Mouse (Mus musculus) forelimb bud, embryonic 11.5 days (tissue): ENCODE results near the gene Caskin2.

Source experiments
- DNase-seq: peaks from one replicate; pipeline ENCODE4 v3.0.0-alpha.2; 2012; ENCODE audit warnings: low read depth, low spot score

Gene Caskin2

GRCm38 (mm10) chr11:115806154-115806553 lies 7.3 kb downstream of the Caskin2 start:
- DNase-seq, result no peak

GRCm38 (mm10) chr11:115805005-115805404 lies 8.4 kb downstream of the Caskin2 start:
- DNase-seq, result no peak

DNA sequence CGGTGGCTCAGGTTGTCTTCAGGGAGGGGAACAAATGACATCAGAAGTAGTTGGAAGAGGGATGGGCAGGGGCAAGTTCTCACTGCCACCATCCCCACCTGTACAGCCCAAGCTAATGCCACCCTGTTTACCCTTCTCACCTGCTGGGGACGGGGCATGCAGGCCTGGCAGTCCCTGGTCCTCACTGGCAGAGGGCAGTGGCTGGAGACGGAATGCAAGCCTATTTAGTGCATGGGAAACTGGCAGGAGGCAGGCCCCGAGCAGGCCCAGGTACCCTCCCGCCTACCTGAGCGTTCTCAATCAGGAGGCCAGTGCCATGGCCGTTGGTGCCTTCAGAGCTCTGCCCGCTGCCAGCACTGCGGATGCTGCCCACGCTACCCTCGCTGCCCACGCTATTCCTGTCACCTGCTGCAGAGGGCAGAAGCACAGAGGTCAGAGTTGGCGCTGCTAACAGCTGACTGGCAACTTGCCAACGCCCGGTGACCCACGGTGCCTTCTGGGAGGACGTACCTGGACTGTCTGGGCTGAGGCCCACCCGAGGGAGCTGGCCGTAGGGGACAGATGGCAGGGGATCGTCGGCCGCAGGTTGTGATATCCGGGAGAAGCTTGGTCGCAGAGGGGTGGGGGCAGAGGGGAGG lies 10.2 kb downstream of the Caskin2 start:
- DNase-seq, result no peak

DNA sequence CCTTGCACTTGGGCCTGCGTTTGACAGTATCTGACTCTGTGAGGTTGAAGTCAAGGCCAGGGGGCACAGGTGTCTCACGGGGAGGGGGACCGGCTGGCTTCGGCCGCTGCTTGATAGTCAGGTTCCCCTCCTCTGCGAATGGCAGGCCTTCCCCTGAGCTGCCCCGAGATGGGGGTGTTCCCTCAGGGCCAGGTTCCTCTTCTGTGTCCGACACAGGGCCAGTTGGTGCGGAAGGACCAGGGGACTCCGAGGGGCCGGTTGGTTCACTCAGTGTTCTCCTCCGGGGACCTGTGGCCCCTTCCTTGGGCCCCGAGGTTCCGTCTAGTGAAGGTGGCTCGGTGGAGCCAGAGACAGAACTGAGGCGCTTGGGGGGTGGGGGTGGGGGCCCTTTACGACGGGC lies 12.5 kb downstream of the Caskin2 start:
- DNase-seq, result no peak

- DNase-seq, result no peak
Observed at GRCm38 (mm10) chr11:115797665-115798064, 15.8 kb downstream of the Caskin2 start.

DNA sequence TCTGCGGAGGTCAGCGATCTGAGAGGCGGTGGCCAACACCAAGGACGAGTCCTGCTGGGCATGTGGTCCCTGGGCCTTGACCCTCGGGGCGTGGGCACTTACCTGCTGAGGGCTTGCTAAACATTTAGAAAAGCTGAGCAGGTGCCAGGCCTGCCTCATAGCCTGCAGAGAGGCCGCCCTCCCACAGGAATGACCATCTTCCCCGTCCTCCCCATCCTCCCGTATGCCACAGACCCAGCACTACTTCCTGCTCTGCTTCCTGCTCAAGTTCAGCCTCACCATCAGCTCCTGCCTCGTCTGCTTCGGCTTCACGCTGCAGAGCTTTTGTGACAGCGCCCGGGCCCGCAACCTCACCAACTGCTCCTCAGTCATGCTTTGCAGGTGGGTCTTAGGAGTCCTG lies 16.5 kb downstream of the Caskin2 start:
- no peak for DNase-seq

DNA sequence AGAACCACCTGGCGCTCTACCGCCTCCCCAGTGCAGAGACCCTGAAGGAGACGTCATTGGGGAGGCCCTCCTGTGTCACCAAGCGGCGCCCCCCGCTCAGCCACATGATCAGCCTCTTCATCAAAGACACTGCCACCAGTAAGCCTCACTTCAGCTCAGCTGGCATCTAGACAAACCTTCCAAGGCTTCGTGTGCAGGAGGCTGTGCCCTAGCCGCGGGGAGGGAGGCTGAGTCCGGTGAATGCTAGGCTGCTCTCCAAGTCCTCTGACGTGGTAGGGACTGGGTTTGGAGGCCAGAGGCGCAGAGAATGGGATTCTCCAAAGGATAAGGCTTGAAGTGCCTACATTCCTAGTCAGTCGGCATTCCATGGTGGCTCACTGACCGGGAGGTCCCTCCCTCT lies 21.1 kb downstream of the Caskin2 start:
- DNase-seq, result no peak

DNA sequence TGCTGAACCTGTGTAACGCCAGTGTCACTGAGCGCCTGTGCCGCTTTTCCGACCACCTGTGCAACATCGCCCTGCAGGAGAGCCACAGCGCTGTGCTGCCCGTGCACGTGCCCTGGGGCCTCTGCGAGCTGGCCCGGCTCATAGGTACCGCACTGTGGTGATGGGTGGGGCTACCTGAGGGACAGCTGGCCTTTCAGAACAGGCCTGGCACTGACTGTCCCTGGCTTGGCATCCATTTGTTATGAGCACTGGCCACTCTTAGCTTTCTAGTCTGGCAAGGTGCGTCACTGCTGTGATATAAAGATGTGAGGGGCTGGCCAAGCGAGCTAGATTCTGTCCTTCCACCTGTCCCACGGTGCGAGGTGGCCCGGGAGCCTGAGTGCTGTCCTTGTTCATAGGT lies 21.5 kb downstream of the Caskin2 start:
- DNase-seq, result no peak

DNA sequence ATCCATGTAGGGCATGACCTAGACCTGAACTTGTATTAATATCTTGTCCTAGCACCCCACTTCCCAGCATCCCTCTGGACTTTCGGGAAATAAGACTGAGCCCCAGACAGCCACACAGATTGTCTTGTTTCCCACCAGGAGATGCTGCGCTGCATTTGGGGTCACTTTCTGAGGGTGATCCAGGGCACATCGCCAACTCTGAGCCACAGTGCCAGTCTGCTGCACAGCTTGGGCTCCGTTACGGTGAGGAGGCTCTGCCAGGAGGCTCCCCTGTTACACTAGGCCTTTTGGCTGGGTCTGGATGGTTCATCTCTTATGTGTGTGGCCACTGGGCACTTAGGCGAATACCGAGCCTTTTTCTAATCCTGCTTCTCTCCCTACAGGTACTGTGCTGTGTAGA lies 23.7 kb downstream of the Caskin2 start:
- DNase-seq, result no peak

DNA sequence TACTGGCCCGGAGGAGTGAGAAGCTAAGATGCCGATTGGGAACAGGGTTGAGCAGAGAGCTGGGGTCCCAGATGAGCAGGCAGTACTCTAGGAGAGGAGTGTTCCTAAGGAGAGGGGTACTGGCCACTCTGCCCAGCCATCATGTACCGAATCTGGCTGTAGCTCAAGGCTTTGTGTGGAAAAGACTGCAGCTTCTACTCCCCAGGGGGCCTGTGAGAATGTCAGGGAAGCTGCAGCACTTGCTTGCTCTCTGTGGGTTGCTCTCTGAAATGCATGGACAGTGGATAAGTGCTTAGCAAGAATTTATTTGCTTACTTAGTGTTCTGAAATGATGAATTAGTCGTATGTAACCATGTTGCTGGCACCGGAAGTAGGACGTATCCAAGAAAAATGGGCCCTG lies 27.0 kb downstream of the Caskin2 start:
- DNase-seq, result no peak

- no peak for DNase-seq
Observed at GRCm38 (mm10) chr11:115780141-115781070, 33.0 kb downstream of the Caskin2 start.

- no peak for DNase-seq
Observed at GRCm38 (mm10) chr11:115779038-115779571, 34.3 kb downstream of the Caskin2 start.

- peak; percentile 43 for DNase-seq
Observed at GRCm38 (mm10) chr11:115777487-115778335, 35.7 kb downstream of the Caskin2 start.

- no peak for DNase-seq
Observed at GRCm38 (mm10) chr11:115776954-115777353, 36.5 kb downstream of the Caskin2 start.

- DNase-seq, result no peak
Observed at GRCm38 (mm10) chr11:115775821-115776665, 37.4 kb downstream of the Caskin2 start.

- DNase-seq, result no peak
Observed at GRCm38 (mm10) chr11:115774653-115775052, 38.8 kb downstream of the Caskin2 start.

GRCm38 (mm10) chr11:115768896-115769295 lies 44.5 kb downstream of the Caskin2 start:
- DNase-seq, result no peak

DNA sequence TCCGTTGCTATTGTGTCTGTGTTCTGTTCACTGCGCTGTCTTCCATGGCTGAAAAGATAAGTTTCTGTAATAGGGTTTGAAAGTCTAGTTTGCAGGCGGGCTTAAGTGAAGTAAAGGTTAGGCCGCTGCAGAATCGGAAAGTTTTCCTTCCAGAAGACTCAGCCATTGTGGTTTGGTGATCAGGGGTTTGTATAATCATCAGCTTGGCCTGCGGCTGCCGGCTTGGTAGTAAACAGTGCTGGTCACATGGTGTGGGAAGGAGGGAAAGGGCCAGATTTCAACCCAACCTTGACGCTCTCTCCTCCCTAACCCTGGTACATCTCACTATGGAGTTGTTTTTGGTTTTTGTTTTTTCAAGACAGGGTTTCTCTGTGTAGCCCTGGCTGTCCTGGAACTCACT lies 46.5 kb downstream of the Caskin2 start:
- DNase-seq, result no peak

DNA sequence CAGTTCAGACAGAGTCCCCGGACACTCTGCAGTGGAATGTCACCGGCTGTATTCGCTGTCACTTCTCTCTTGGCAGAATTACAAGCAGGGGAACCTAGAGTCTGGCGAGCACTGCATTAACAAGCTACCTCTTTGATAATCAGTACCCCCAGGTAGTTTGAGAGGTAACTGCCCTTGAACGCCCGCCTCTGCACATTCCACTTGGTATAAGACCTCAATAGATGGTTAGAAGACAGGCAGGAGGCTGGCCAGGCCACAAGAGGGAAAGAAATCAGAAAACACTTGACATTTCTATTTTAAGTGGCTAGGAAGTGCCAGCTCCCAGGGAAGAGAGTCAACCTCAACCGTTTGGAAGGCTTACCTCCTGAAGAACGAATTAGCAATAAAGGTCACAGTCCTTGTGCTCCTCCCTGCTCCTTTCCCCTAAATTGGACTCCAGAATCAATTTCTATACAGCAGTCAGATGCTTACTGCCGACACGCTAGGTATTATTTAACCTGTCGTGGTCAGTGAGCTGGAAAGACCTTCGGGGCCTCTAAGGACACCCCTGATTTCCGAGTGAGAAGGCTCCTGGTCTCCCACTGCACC lies 47.0 kb downstream of the Caskin2 start:
- no peak for DNase-seq

DNA sequence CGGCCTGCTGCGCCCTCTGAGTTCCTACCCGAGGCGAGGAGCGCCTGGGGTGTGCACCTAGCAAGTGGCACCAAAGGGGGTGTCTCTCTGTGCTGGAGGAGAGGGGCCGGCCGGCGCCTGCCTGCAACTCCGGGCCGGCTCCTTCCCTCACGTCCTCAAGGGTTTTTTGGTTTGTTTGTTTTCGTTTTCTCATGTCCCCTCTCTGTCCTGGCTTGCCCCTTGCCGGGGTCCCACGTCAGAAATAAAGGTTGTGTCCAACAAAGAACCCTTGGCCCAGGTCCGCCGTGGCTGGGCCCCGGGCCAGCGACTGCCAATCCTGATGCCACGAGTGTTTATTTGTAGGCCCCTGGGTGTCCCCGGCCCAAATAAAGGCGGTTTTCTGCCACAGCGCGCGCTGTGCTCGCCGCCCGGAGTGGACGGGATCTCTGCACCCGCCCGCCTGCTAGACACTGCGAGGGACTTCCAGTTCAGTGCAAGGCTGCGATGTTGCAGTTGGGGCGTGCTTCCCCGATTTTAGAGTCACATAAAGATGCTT lies 47.8 kb downstream of the Caskin2 start:
- peak; percentile 43 for DNase-seq
